Mouse (Mus musculus) spleen, postnatal 4 days (tissue): ENCODE measurements around the gene Jaml.

ENCODE experiments used
- DNase-seq, 2 experiments: peaks; one replicate each; pipeline ENCODE4 v3.0.0; 2022; ENCODE audit warnings: low spot score in 2 of 2

The Jaml gene

GRCm38 (mm10) chr9:45121769-45122168 is 42.8 kb downstream of the Jaml start:
- peak; percentile 64 to 86 for DNase-seq

- DNase-seq = peak; percentile 54 to 77
Measured at GRCm38 (mm10) chr9:45122209-45122761, 43.3 kb downstream of the Jaml start.

- no peak for DNase-seq
Measured at GRCm38 (mm10) chr9:45125211-45125610, 46.2 kb downstream of the Jaml start.

- no peak for DNase-seq
Measured at GRCm38 (mm10) chr9:45126941-45127340, 48.0 kb downstream of the Jaml start.

- DNase-seq = no peak
Measured at GRCm38 (mm10) chr9:45130119-45130518, 51.1 kb downstream of the Jaml start.

- DNase-seq = peak; percentile 42 to 72
Measured at GRCm38 (mm10) chr9:45133484-45134310, 54.7 kb downstream of the Jaml start.

GRCm38 (mm10) chr9:45136442-45137169 is 57.6 kb downstream of the Jaml start:
- DNase-seq = no peak

- DNase-seq = no peak
Measured at GRCm38 (mm10) chr9:45138191-45139032, 59.4 kb downstream of the Jaml start, which contains the start of gene Scn4b. Gene Scn4b (plus strand): TSS chr9:45138395.

- no peak for DNase-seq
Measured at GRCm38 (mm10) chr9:45139082-45139481, 60.1 kb downstream of the Jaml start.

GRCm38 (mm10) chr9:45140945-45141344 is 62.0 kb downstream of the Jaml start:
- DNase-seq = no peak

- DNase-seq = no peak
Measured at GRCm38 (mm10) chr9:45142686-45143085, 63.7 kb downstream of the Jaml start.

GRCm38 (mm10) chr9:45145533-45146266 is 66.7 kb downstream of the Jaml start:
- DNase-seq = no peak

- peak; percentile 56 to 78 for DNase-seq
Measured at GRCm38 (mm10) chr9:45146267-45146597, 67.2 kb downstream of the Jaml start.

GRCm38 (mm10) chr9:45150933-45151332 is 72.0 kb downstream of the Jaml start:
- DNase-seq = no peak

- no peak for DNase-seq
Measured at GRCm38 (mm10) chr9:45153361-45153760, 74.4 kb downstream of the Jaml start.
